Mouse (Mus musculus): ENCODE results near the gene 1700025G04Rik.

The 1700025G04Rik gene

DNA sequence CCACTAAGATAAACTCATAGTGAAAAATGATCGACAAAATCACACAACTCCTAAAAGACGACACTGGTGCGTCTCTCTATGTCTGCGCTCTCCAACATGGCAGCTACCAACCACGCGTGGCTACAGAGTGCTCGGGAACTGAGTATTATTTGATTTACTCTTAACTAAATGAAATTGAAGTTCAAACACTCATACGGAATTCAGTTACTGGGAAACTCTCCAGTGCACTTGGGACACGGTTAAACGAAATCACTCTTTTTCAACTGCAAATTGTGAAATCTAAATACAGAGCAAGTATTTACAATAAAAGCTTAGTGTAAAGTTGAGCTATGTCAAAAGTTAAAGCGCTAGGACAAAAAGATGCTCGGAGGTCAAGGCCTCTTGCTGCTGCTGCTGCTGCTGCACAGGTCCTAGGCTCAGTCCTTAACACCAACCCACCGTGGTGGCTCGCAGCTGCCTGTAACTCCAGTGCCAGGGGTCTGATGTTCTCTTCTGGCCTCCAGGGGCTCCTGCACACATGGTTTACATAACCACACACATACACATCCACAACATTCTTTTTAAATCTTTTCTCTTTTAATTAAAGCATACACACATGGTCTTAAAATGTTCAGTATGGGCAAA lies 13.6 kb downstream of the 1700025G04Rik start:
- in situ Hi-C loops (cut with MboI), result no loop called here

DNA sequence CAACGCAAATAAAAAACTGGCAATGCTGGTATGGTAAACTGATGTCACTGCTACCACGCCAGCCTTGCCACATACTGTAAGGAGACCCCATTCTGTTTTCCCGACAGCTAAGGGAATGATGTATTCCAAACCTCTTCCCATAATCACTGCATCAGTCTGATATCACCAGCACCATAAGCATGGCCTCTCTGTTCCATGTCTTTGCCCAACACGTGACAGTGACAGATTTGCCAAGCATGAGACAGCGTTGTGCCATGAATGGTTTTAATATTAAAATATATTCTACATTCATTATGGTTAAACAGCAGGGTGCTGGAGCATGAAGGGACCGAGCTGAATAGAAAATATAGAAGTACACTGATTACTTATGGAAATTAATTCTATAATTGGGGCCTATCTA lies 14.2 kb downstream of the 1700025G04Rik start:
- in situ Hi-C loops (cut with MboI), result no loop called here

DNA sequence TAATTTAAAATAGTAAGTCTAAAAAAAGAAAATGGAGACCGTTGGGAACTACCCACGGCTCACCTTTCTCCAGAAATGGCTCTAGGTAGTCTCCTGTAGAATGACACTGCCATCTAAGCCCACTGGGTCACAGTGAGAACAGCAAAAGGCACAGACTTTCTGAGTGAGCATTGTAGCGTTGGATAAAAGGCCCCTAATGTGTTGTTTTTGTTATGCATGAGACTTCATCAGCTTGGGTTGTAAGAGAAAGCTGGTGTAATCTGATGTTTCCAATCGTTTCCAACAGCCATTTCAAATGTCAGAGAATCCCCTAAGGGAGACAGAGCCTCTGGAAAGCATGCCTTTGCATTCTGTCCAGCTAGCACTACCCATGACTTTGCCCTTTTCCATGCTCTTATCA lies 19.5 kb downstream of the 1700025G04Rik start:
- in situ Hi-C loops (cut with MboI), result no loop called here

DNA sequence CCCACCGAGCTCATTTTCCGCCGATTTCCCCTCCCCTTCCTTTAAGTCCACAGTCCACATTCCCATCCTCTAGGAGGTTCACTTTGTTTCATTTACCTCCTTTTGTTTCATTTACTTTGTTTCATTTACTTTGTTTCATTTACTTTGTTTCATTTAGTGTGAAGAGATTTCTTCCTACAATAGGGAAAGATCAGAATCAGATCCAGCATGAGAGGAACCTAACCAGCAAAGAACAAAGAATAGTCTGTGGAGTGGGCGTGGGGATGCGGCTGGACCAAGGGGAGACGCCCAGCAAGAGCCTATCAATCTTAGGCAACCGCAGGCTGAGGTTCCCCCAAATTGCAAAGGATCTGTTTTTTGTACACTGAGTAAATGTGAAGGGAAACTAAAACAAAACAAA lies 20.2 kb downstream of the 1700025G04Rik start:
- in situ Hi-C loops (cut with MboI), result no loop called here

DNA sequence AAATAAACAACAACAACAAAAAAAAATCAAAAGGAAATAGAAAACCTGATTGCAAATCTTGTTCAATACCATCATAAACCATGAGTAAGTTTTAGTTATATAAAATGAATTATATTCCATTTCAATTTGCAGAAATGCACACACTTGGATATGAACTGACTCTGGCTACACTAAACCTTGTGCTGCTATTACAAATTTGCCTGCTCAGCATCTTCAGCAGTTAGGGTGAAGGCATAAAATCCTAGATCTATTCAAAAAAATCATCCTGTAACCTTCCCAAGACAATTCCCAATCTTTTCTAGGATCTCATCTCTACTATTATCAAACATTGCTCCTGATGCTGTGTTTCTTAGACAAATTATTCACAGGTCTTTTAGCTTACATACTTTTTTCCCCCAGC lies 22.0 kb downstream of the 1700025G04Rik start:
- in situ Hi-C loops (cut with MboI), result no loop called here

DNA sequence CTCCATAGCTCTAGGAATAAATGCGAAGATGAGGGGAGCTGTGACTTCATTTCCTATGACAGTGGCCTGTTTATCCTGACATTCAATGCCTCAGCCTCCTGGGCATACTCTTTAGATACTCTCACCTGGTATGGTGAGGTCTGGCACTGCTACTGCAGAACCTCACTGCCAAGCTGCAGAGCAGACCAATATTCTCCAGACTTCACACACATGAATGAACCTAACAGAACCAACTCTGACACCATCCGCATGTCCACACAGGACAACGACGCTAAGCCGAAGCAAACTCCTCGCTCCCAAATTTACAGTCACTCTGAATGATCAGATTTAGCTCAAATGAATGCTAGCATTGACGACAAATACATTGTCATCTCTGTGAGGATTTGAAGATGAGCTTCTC lies 24.4 kb downstream of the 1700025G04Rik start:
- in situ Hi-C loops (cut with MboI), result no loop called here

DNA sequence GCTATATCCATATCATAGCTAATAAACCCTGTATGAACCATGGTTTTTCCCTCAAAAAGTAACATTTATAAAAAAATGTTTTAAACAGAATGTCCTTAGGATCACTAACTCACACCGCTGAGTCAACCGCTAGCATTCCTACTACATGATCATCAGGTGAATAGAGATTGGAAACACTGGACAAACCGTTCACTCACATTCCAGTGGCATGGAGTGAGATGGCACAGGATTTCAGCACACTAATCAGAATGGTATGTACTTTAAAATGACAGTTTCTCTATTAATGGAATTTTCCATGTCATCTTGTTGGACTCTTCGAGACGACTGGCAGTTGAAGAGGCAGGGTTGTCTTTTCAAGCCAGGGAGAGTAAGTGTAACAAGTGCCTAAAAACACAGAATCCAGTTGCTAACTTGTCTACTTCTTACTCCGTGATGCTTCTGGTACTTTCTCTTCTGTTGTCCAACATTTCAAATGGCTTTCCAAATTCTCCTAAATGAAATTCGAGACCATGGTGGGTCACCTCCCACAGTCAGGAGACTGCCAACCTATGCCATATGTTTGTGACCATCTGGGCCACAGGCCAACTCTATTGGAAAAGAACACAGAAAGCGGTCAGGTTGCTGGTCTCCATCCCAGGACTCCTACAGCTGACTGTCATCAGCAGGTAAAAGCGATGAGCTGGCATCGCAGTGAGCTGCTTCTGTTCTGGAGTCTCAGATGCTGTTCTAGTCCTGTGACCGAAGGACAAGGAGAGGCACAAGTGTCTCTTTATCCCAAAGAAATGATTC lies 26.4 kb downstream of the 1700025G04Rik start:
- in situ Hi-C loops (cut with MboI), result no loop called here

DNA sequence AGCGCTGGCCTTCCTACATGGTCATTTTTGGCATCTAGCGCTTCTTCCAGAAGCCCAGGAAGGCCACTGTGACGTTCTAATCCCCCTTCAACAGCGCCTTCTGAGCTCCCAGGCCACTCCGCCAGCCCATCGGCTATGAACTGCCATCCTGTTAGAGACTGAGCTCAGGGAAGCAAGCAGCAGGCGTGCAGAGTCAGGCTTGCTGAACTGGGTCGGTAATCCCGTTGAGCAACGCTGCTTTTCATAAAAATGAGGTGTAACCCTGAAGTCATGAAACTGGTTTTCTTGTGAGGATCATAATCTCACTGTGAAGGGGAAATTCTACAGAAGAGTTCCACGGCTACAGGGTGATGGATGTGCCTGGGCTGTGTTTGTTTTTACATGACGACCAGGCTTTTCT lies 28.2 kb downstream of the 1700025G04Rik start:
- in situ Hi-C loops (cut with MboI), result no loop called here

DNA sequence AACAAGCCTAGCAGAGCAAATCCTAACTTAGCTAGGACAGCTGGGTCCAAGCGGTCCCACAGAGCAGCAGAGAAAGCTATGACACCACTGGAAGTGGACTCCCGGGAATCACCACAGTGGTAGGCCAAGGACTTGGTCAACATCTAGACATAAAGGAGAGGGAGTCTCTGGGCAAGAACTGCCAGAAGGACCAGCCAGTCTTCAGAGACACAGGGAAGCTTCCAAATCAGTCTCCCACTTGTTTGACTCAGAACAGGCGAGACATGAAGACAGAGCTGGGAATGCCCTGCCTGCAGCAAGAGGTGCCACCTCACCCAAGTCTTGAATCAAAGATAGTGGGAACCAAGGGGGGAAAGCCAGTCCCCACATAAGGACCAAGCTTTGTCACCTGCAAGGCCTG lies 29.7 kb downstream of the 1700025G04Rik start:
- in situ Hi-C loops (cut with MboI), result no loop called here

DNA sequence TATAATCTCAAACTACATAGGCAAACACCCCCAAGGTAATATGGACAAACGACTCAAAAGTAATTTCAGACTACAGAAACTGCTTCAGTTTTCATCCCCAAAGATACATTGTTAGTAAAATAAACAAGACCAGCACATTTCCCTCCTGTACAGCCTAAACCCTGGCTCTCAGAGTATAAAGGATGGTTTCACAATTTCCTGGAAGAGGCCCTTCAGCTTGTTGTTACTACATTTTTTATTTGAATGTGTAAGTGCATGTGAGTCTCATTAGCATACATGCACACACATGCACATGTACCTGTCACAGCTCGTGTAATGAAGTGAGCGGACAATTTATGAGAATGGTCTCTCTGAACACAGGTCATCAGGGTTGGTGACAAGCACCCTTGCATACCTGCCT lies 31.1 kb downstream of the 1700025G04Rik start:
- in situ Hi-C loops (cut with MboI), result no loop called here

DNA sequence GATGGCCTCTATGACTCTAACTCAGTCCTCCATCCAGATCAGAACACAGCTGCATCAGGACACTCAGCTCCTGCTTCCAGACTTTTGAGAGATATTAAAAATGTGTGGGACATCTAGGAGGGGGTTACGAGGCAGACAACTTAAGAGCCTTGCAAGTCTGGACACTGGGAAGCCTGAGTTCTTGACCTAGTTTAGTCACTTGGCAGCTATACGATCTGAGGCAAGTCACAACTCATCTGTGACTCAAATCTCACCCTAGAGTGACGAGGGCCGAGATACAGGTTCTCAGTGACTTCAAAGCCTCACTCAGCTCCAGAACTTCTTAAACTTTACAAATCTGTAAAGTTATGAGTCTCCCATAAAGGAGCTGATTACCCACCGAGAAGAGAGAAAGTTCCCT lies 36.8 kb downstream of the 1700025G04Rik start:
- in situ Hi-C loops (cut with MboI), result no loop called here

DNA sequence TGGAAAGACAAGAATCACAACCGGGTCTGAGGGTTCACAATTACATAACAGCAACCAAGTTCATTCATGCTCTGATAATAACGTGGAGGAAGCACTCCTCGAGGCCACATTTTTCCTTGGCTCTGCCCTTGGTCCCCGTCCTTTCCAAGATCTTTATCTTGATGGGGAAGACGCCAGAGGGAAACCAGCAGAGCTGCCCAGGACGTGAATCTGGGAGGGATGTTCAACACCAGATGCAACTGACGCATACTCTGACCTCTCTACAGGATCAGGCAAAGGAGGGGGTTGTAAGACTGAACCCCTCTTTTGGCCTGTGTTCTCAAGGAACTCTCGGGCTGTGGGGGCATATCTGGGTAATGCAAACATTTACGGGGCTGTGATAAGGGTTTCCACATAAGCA lies 38.1 kb downstream of the 1700025G04Rik start:
- in situ Hi-C loops (cut with MboI), result no loop called here

DNA sequence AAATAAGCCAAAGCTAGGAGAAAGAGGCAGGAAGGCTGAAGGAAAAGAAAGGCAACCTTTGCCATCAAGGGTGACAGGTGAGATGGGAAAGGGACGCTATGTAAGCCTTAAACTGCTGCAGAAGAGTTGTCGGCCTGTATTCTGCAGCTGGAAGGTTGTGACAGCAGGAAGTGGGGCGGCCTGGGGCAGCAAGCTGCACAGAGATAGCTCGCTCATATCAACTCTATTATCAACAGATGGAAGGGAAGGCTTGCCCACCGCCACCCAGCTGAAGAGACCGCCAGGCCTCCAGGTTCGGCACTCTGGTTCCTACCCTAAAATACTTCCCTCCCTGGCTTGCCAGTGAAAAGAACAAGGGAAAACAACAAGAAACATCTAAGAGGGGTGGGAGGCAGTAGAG lies 39.9 kb downstream of the 1700025G04Rik start:
- in situ Hi-C loops (cut with MboI), result no loop called here

DNA sequence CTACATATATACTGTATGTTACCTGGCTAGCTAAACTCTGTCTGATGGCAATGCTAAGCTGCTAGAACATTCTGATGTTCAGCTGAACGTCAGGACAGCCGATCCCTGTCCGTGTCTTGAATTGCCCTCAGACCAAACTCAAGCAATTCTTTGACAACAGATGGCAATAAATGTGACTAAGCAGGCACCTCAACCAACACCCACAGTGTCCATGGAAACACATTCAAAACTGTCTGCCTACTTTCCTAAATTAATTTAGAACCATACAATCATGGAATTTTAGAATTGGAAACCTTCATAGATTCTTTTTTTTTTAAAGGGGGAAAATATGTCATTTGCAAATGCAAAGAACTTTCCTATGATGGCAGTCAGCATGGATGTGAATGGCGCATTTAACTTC lies 41.6 kb downstream of the 1700025G04Rik start:
- in situ Hi-C loops (cut with MboI), result no loop called here

DNA sequence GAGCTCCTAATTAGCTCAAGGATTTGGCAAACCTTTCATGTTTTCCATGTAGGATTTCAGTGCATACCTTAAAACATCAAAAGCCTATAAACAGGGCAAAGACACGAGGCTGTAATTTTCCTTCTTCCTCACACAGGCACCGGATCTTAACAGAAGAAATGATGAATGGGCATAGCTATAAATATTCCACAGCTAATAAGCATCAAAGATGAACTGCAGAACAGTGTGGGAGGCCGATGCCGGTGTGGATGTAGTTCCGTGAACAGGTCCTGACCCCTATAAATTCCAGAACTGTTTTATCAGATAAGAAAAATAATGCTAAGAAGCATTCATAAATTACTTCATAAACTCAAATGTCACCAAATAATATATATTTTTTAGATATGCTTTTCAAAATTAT lies 42.5 kb downstream of the 1700025G04Rik start:
- in situ Hi-C loops (cut with MboI), result no loop called here

DNA sequence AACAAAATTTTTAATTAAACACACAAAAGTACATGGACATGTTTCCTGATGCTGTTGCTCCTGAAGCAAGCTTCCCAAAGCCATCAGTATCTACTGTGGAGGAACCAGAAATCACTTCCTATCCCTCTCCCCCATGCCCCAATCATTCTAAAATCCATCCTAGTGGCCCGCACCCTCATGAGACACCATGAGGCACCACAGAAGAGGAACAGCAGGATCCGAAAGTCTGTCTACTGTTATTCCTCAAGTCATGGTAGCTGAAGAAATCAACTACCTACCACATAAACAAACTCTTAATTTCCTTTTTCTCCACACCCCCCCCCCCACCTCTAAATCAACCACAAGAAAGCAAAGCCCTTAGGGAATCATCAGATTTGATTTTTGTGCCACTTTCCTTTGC lies 46.5 kb downstream of the 1700025G04Rik start:
- in situ Hi-C loops (cut with MboI), result no loop called here

DNA sequence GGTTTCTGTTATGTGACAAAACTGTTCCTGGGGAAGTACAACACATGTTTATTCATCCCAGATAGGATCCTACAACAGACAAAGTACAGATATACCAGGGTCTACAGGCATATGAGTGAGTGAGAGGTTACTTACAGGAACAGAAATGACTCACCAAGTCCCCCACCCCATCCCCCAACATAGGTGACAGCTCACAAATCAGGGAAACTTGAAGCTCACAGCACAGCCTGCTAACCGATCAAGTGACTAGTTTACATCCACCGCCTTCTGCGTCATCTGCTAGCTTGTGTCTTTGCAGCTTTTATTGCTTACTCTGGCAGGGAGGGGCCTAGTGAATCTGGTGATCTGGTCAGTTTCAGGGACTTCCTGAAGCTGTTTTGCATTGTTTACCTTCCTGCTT lies 47.5 kb downstream of the 1700025G04Rik start:
- in situ Hi-C loops (cut with MboI), result no loop called here

DNA sequence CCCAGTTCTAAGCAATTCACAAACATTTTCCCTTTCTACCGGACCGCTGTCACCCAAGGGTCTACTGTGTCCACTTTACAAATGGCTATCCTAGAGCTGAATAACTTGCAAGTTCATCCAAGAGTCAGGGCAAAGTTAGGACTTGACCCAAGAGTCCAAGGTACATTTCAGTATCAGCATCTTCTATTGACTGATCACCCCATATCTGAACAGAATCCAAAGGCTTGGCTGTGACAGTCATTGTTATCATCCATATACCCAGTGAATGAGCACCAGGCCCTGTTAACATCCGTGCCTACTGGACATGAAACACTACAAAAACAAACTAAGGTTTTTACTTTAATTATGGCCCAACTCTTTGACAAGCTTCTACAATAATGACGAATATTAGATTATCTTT lies 48.9 kb downstream of the 1700025G04Rik start:
- in situ Hi-C loops (cut with MboI), result no loop called here

DNA sequence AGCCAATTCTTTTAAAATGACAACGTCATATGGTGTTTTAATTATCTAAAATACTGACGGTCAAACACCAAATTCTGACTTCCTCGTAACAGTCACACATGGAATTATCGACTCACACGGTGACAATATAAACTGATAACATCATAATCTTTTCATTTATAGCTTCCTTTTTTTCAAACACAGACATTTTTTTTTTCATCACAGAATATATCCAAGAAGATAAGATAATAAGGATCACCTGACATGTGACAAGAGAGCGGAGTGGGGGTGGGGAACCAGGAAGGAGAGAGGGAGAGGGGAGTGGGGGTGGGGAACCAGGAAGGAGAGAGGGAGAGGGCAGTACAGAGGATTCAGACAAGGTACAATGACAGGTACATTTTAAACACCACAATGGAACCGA lies 49.9 kb downstream of the 1700025G04Rik start:
- in situ Hi-C loops (cut with MboI), result no loop called here

DNA sequence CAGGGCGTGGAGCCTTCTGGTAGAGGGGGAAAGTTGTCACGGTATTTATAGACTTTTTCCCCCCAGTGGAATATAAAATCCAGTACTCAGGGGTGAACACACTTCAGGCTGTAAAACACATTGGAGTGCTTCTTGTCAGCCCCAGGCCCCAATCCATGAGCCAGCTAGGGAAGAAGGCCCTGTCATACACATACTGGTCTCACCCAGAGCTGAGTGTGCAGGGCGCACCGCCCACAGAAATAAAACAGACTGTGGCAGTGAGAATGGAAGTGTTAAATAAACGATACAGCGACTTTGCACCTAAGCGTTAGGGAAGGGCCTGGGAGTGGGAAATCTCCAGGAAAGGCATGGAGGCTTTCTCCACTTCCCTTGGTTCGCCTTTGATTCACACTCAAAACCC lies 50.3 kb downstream of the 1700025G04Rik start:
- in situ Hi-C loops (cut with MboI), result no loop called here

DNA sequence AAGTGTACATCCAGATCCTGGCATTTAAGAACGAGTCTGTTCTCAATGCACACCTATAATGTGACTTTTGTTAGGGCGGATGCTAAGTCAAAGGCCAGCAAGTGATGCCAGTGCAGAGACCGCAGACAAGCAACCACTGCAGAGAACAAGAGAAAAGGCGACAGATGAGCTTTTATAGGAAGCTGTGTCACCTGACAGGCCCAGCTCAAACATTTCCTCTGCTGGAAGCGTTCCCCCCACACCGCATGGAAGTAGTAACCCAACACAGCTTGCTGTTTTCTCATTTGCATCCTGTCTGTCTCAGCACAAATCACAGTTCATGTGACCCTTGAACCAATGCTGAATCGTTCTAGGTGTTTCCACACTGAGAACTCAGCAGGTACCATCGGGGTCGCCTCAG lies 51.8 kb downstream of the 1700025G04Rik start:
- in situ Hi-C loops (cut with MboI), result no loop called here

DNA sequence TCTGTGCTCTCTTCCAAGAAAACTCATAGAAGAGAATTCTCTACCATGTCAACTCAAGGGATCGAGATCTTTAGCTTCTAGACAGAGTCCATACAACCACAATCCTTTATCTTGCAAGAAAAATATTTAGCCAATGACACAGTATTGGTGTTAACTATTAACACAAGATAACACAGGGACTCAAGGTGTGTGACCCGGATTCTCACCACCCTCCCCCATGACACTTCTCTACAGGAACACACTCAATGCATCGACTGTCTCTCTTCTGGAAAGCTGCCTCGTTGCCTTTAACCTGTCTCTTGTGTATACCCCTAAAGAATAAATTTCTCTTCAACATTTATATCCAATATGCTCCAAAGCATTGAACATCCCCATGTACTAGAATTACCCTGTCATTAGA lies 52.3 kb downstream of the 1700025G04Rik start:
- in situ Hi-C loops (cut with MboI), result no loop called here

DNA sequence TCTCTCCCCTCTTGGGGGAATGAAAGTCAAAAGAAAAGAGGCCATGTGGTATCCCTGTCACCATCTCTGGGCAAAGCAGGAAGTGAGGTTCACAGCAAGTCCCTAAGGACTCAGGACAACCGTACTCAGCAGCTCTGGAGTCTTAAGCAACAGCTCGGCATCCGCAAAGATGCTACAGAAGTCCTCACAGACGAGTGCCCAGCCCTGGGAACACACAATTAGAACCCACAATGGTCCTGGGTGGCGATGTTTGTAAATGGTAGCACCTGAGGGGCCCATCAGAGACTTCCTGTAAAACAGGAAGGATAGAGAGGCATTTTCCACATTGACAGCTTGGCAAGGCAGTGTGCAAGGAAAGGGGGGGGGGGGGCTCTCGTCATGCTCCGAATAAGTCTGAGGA lies 55.2 kb downstream of the 1700025G04Rik start:
- in situ Hi-C loops (cut with MboI), result no loop called here

DNA sequence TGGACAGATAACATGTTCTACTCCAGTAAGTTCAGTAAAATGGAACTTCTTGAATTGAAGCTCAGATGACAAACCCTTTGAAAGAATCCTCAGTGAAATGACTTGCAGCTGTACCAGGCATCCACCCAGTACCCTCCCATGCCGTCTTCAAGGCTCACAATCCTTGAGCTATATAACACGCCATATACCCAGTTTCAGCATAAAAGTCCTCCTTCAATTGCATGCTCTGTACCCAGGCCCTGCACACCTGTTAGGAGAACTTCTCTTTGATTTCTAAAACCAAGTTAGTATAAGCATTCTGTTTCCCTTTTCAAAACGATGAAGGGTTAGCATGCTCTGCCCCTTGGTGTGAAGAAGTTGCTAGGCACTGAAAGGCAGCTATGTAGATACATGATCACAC lies 56.2 kb downstream of the 1700025G04Rik start:
- in situ Hi-C loops (cut with MboI), result no loop called here
